Mouse (Mus musculus): Measurements from ENCODE around the gene Ppm1n.

- TF ChIP-seq POLR2AphosphoS5 (IDR thresholded peaks at IDR 0.05; ENCODE audit: insufficient replicate concordance, low read depth, low read length), result no peak
- no peak for TF ChIP-seq CTCF (IDR thresholded peaks at IDR 0.05; ENCODE audit: low read depth, low read length)
Measured at GRCm38 (mm10) chr7:19290969-19291596, 11.2 kb upstream of the Ppm1n start.
